Mouse (Mus musculus): Measurements from ENCODE around the gene Cacna2d3. TPM values are rescaled to one million over a fixed set of nuclear protein-coding genes. Genes with fewer than 3 reads are reported as not detected.

Gene Cacna2d3
- 0.12 and 0.16 TPM in 2 replicates for polyA plus RNA-seq (2015; fragmentation: Nextera tagmentation; extraction: Ambion mirVana)

DNA sequence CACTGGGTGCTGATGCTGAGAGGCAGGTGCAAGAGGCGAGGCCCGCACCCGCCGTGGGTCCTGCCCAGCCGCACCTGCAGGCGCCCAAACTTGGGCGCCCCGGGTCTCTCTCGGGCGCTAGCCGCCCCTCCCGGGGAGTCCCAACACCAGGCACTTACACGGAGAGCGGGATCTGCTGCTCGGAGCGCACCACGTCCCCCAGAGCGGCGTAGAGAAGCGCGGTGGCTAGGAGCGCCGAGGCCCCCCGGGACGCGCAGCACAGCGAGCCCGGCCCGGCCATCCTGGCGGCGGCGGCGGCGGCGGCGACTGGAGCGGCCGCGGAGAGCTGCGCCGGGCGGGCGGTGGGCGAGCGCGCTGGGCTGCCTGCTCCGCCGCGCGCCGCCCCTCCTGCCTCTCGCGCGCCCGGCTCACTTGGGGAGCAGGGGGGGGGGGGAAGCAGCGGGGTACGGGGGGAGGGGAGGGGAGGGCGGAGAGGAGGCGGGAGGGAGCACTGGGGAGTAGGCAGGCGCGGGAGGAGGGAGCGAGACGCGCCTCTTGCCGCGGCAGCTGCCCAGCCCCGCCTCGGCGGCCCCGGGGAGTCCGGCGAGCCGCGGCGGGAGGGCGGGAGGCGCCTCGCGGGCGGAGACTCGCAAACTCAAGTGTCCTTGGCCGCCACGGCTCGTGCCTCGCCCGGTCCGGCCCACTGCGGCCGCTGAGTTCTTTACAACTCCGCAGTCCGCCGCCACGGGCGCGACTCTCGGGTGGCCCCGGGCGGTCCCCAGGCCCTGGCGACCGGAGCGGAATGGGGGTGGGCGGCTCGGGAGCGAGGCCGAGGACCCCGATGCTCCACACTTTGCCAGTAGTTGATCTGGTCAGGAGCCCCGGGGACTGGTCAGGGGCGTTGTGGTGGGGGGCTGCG is at the start of gene Cacna2d3:
Gene Cacna2d3, minus strand, starts transcription at position 377 of the 898 bp plus-strand sequence.
- H3K9ac ChIP-seq, result no peak within 1 kb of the TSS
- H3K27ac ChIP-seq, result no peak within 1 kb of the TSS
- H3K4me2 ChIP-seq, result peak within 1 kb of the TSS; percentile 69
- under 1% methylated on average over 67 of the region's 109 CpGs for WGBS (ENCODE audit: insufficient replicate concordance)
- H3K36me3 ChIP-seq, result no peaks in the 10 kb centered on the region
- H3K9me3 ChIP-seq (replicated peaks), result no peaks in the 10 kb centered on the region
- 0 out of 2 replicates have a peak, but pooled peaks cover 4% of the 10 kb centered on the region for H3K4me1 ChIP-seq (replicated peaks)
- peak within 1 kb of the TSS; percentile 50 for H3K4me3 ChIP-seq (replicated peaks)
- ATAC-seq (ENCODE audit: low read depth) (0 out of 2 replicates have a peak, but pooled peaks have one; percentile 15), DNase-seq (no peak)
- peaks cover 90% of the 10 kb centered on the region for H3K27me3 ChIP-seq

- Histone ChIP-seq H3K4me1 (replicated peaks) (no peaks in the 10 kb centered on the region), H3K9me3 (replicated peaks) (peaks cover 9% of the 10 kb centered on the region; the same call in 1 of the 2 replicates), H3K9ac (no peak overlapping the region), H3K27me3 (no peaks in the 10 kb centered on the region), H3K4me3 (replicated peaks) (no peak overlapping the region), H3K36me3 (no peaks in the 10 kb centered on the region), H3K27ac (no peak overlapping the region), H3K4me2 (no peak overlapping the region)
- no peak for ATAC-seq (ENCODE audit: low read depth)
- no peak for DNase-seq
- 65% methylated on average over 4 of the region's 4 CpGs for WGBS (ENCODE audit: insufficient replicate concordance)
These were observed 47.8 kb upstream of the Cacna2d3 start for GRCm38 (mm10) chr14:29769486-29769885.

GRCm38 (mm10) chr14:29752876-29753275 is 31.2 kb upstream of the Cacna2d3 start:
- H3K4me2 ChIP-seq, result no peak overlapping the region
- no peaks in the 10 kb centered on the region for H3K36me3 ChIP-seq
- no peak for DNase-seq
- H3K4me1 ChIP-seq (replicated peaks), result no peaks in the 10 kb centered on the region
- H3K27me3 ChIP-seq, result no peaks in the 10 kb centered on the region
- ATAC-seq (ENCODE audit: low read depth), result no peak
- H3K27ac ChIP-seq, result no peak overlapping the region
- no peaks in the 10 kb centered on the region for H3K9me3 ChIP-seq (replicated peaks)
- no peak overlapping the region for H3K9ac ChIP-seq
- no peak overlapping the region for H3K4me3 ChIP-seq (replicated peaks)
- WGBS (ENCODE audit: insufficient replicate concordance), result 69% methylated on average over 5 of the region's 5 CpGs

DNA sequence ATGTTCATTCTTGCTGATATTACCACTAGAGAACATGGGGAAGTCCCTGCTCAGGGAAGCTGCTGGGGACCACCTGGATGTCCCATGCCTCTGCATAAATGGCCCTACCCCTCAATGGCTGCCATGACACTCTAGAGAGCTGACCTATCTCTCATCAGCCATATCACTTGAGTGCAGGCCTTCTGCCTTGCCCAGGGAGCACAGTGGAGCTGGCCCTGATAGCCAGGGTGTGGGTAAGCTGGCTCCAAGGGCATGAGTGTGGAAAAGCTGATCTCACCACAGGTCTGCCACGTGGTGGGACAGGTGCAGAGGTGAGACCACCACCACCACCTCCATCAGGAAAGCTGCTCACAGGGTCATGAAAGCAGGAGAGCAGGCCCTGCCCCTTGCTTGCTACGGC is 17.1 kb upstream of the Cacna2d3 start:
- Histone ChIP-seq H3K27me3 (no peaks in the 10 kb centered on the region), H3K4me2 (no peak overlapping the region), H3K4me3 (replicated peaks) (no peak overlapping the region), H3K9ac (no peak overlapping the region), H3K9me3 (replicated peaks) (no peaks in the 10 kb centered on the region), H3K4me1 (replicated peaks) (no peaks in the 10 kb centered on the region), H3K36me3 (no peaks in the 10 kb centered on the region), H3K27ac (no peak overlapping the region)
- ATAC-seq (ENCODE audit: low read depth), result peak; percentile 43; the same call in 1 of the 2 replicates
- WGBS (ENCODE audit: insufficient replicate concordance), result 43% methylated on average over 2 of the region's 2 CpGs
- DNase-seq, result no peak

DNA sequence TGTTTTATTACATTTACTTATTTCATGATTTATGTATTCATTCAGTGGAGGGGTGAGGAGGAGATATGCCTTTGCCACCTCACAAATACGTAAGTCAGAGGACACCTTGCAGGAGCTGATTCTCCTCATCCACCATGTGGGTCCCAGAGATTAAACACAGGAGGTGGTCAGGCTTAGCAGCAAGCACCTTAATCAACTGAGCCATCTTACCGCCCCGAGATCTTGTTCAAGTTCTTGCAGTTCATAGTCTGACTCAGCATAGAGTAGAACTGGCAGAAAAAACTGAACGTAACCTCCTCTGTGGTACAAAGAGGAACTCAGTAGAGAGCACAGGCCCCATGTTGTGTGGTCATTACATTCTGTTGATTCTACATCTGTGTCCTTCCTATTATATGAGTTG is 8.6 kb upstream of the Cacna2d3 start:
- Histone ChIP-seq H3K36me3 (no peaks in the 10 kb centered on the region), H3K4me1 (replicated peaks) (no peaks in the 10 kb centered on the region), H3K4me2 (no peak overlapping the region), H3K9me3 (replicated peaks) (no peaks in the 10 kb centered on the region), H3K4me3 (replicated peaks) (no peak overlapping the region), H3K27me3 (peaks cover 21% of the 10 kb centered on the region), H3K27ac (no peak overlapping the region), H3K9ac (no peak overlapping the region)
- 47% methylated on average over 4 of the region's 4 CpGs for WGBS (ENCODE audit: insufficient replicate concordance)
- no peak for ATAC-seq (ENCODE audit: low read depth)
- DNase-seq, result no peak

DNA sequence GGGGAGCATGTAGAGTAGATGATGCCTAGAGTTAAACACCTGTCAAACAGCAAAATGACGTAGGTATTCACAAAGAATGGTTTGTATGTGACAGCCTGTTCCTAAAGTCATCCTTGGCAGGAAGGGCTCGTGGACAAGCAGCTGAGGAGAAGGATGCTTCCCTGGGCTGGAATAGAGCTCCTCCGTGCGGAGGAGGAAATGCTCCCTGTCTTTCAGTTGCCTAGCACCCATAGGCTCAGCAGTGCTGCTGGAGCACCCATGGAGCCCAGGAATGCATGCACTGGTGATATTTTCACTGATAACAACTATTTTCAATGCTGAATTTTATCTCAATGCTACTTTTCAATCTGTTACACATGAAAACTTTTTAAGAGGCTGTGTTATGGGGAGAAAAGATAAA is 7.3 kb upstream of the Cacna2d3 start:
- H3K27ac ChIP-seq, result no peak overlapping the region
- DNase-seq (no peak), ATAC-seq (ENCODE audit: low read depth) (no peak)
- WGBS (ENCODE audit: insufficient replicate concordance), result 51% methylated on average over 4 of the region's 4 CpGs
- no peak overlapping the region for H3K4me3 ChIP-seq (replicated peaks)
- no peaks in the 10 kb centered on the region for H3K36me3 ChIP-seq
- H3K9ac ChIP-seq, result no peak overlapping the region
- peaks cover 31% of the 10 kb centered on the region for H3K27me3 ChIP-seq
- no peaks in the 10 kb centered on the region for H3K9me3 ChIP-seq (replicated peaks)
- H3K4me1 ChIP-seq (replicated peaks), result no peaks in the 10 kb centered on the region
- H3K4me2 ChIP-seq, result no peak overlapping the region

GRCm38 (mm10) chr14:29727596-29727995 is 5.9 kb upstream of the Cacna2d3 start:
- no peak overlapping the region for H3K4me2 ChIP-seq
- H3K9ac ChIP-seq, result no peak overlapping the region
- peaks cover 46% of the 10 kb centered on the region for H3K27me3 ChIP-seq
- ATAC-seq (ENCODE audit: low read depth) (no peak), DNase-seq (no peak)
- 0 out of 2 replicates have a peak, but pooled peaks cover 2% of the 10 kb centered on the region for H3K4me1 ChIP-seq (replicated peaks)
- H3K27ac ChIP-seq, result no peak overlapping the region
- H3K9me3 ChIP-seq (replicated peaks), result no peaks in the 10 kb centered on the region
- H3K36me3 ChIP-seq, result no peaks in the 10 kb centered on the region
- WGBS (ENCODE audit: insufficient replicate concordance), result 65% methylated on average over 9 of the region's 9 CpGs
- H3K4me3 ChIP-seq (replicated peaks), result no peak overlapping the region

DNA sequence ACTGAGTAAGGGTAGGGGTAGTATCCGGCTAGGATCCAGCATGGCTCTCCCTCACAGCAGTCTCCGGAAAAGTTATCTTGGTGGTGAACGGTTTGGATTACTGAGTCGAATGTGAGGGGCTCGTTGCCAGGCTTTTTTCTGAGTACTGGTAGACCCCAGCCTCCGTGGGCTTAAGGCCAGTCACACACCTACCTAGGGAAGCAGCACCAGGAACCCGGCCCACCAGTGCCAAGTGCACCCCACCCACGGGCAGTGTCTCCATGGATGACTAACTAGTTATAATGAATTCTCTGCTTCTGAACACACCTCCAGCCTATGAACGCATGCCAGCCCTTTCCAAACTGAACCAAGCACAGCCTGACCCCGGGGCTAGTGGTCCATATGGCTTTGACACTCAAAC is 1.6 kb upstream of the Cacna2d3 start:
- DNase-seq (no peak), ATAC-seq (ENCODE audit: low read depth) (no peak)
- Histone ChIP-seq H3K4me2 (peak overlapping the region; percentile 69; the same call in 1 of the 2 replicates), H3K27ac (no peak overlapping the region), H3K27me3 (peaks cover 88% of the 10 kb centered on the region), H3K4me3 (replicated peaks) (no peak overlapping the region), H3K9me3 (replicated peaks) (no peaks in the 10 kb centered on the region), H3K36me3 (no peaks in the 10 kb centered on the region), H3K4me1 (replicated peaks) (0 out of 2 replicates have a peak, but pooled peaks cover 4% of the 10 kb centered on the region), H3K9ac (no peak overlapping the region)
- 10% methylated on average over 10 of the region's 10 CpGs for WGBS (ENCODE audit: insufficient replicate concordance)

DNA sequence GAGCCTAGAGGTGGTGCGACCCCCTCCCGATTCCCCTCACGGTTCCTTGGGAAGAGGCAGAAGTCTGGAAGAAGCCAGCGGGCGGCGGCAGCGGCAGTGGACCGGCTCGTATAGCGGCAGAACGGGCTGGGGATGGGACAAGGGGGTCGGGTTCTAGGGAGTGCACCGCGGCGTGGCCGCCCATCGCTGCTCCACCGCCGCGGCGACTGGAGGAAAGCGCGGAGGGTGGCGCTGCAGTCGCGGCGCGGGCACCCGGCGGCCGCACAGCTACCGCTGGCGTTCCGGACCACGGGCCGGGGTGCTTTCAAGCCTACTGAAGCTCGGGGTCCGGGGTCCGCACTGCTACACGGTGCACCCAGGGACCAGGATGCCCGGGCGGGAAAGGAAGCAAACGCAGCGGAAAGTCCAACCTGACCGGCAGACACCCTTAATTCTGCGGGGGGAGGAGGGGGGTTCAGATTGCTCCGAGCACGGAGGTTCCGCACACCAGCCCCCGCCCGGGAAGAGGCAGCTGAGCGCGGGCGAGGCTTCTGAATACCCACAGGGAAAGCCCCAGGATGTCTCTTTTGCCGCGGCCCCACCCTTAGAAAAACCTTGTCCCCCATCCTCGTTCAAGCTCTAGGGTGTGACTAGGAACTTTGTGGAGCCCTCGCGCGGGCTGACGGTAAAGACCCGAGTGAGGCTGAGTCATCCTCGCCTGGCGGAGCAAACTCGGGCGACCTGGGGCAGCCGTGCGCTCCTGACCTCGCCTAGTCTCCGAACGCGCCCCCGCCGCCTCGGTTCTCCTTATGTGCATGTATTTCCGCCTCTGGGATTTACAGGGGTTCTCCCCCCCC is 940 bp upstream of the Cacna2d3 start:
- Histone ChIP-seq H3K4me2 (peak overlapping the region; percentile 69), H3K27me3 (peaks cover 92% of the 10 kb centered on the region), H3K4me1 (replicated peaks) (0 out of 2 replicates have a peak, but pooled peaks cover 4% of the 10 kb centered on the region), H3K9ac (no peak overlapping the region), H3K27ac (no peak overlapping the region), H3K36me3 (no peaks in the 10 kb centered on the region), H3K4me3 (replicated peaks) (peak overlapping the region; percentile 50), H3K9me3 (replicated peaks) (no peaks in the 10 kb centered on the region)
- WGBS (ENCODE audit: insufficient replicate concordance), result 1% methylated on average over 76 of the region's 76 CpGs
- ATAC-seq (ENCODE audit: low read depth), result no peak
- no peak for DNase-seq

DNA sequence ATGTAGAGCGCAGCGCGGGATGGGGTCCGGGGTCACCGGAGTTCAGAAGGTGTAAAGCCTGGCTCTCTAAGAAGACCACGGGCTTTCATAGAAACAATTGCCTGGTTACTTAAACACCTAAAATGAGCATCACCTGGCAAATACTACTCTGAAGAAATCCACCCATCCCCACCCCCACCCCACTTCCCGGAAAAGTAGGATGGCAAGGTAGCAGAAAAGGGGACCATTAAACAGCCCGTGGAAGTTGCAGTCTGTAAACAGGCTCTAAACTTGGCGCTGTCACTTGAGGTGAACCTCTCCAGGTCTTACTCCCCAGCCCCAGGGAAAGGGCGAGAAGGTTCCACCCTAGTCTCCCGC is 555 bp downstream of the Cacna2d3 start:
- Histone ChIP-seq H3K36me3 (no peaks in the 10 kb centered on the region), H3K27ac (no peak overlapping the region), H3K9ac (no peak overlapping the region), H3K4me2 (peak overlapping the region; percentile 69), H3K4me3 (replicated peaks) (peak overlapping the region; percentile 50), H3K27me3 (peaks cover 84% of the 10 kb centered on the region), H3K9me3 (replicated peaks) (no peaks in the 10 kb centered on the region), H3K4me1 (replicated peaks) (0 out of 2 replicates have a peak, but pooled peaks cover 4% of the 10 kb centered on the region)
- 4% methylated on average over 11 of the region's 11 CpGs for WGBS (ENCODE audit: insufficient replicate concordance)
- DNase-seq, result no peak
- no peak for ATAC-seq (ENCODE audit: low read depth)

- 3% methylated on average over 17 of the region's 17 CpGs for WGBS (ENCODE audit: insufficient replicate concordance)
- Histone ChIP-seq H3K9ac (no peak overlapping the region), H3K4me1 (replicated peaks) (0 out of 2 replicates have a peak, but pooled peaks cover 4% of the 10 kb centered on the region), H3K27ac (no peak overlapping the region), H3K9me3 (replicated peaks) (no peaks in the 10 kb centered on the region), H3K27me3 (peaks cover 77% of the 10 kb centered on the region), H3K4me2 (no peak overlapping the region), H3K36me3 (no peaks in the 10 kb centered on the region), H3K4me3 (replicated peaks) (no peak overlapping the region)
- DNase-seq (no peak), ATAC-seq (ENCODE audit: low read depth) (no peak)
These were observed 1.2 kb downstream of the Cacna2d3 start for GRCm38 (mm10) chr14:29720334-29720911.

All from liver, embryonic 13.5 days (tissue).